Mouse (Mus musculus): ENCODE results near the gene Tctex1d4. TPM values are rescaled to one million over a fixed set of nuclear protein-coding genes. Genes with fewer than 3 reads are reported as not detected.
A peak's percentile ranks its signal among the peaks of the same experiment; 100 is the strongest.

Tctex1d4 gene
- total and polyA plus RNA-seq, 3 experiments = 0.31 to 1.3 TPM; not detected in 1

- no peak for TF ChIP-seq MAFK (IDR thresholded peaks at IDR 0.05; ENCODE audit: borderline replicate concordance, low read depth, low read length)
- peak; percentile 100 for TF ChIP-seq ELF1 (IDR thresholded peaks at IDR 0.05; ENCODE audit: low read depth, low read length)
- peak; percentile 79; the same call in 1 of the 2 replicates for TF ChIP-seq MAZ (IDR thresholded peaks at IDR 0.05; ENCODE audit: low read depth, low read length)
- TF ChIP-seq MEF2A (IDR thresholded peaks at IDR 0.05; ENCODE audit: extremely low read depth, insufficient replicate concordance, low read depth, low read length, poor library complexity, severe bottlenecking) = no peak
- peak; percentile 66 to 90 (median 86) for TF ChIP-seq CTCF (IDR thresholded peaks at IDR 0.05 in 2 of 3, conservative IDR thresholded peaks at IDR 0.05 in 1 of 3; ENCODE audit: control insufficient read depth in 1 of 3, insufficient read depth in 1 of 3, low read depth in 2 of 3, low read length in 3 of 3, poor library complexity in 1 of 3, severe bottlenecking in 1 of 3)
- peak; percentile 94 for TF ChIP-seq MXI1 (IDR thresholded peaks at IDR 0.05; ENCODE audit: low read depth, low read length)
- peak; percentile 66 for TF ChIP-seq ZNF384 (IDR thresholded peaks at IDR 0.05; ENCODE audit: low read depth, low read length)
- TF ChIP-seq HCFC1 (IDR thresholded peaks at IDR 0.05; ENCODE audit: low read depth, low read length) = peak; percentile 99
- TF ChIP-seq RAD21 (IDR thresholded peaks at IDR 0.05; ENCODE audit: low read depth, low read length) = peak; percentile 40
- TF ChIP-seq SIN3A (IDR thresholded peaks at IDR 0.05; ENCODE audit: low read length) = peak; percentile 96
- TF ChIP-seq MYB (IDR thresholded peaks at IDR 0.05; ENCODE audit: low read depth, low read length) = no peak
- peak; percentile 32; the same call in 1 of the 2 replicates for TF ChIP-seq SMC3 (IDR thresholded peaks at IDR 0.05; ENCODE audit: low read depth, low read length)
These were observed 5.9 kb upstream of the Tctex1d4 start (continued) for GRCm38 (mm10) chr4:117120445-117121414.

GRCm38 (mm10) chr4:117122209-117122608 is 4.4 kb upstream of the Tctex1d4 start:
- Histone ChIP-seq H3K4me1 (ENCODE audit: control insufficient read depth in 1 of 2, insufficient read depth in 2 of 2, low read length in 2 of 2) (peaks cover 4 to 35% of the 10 kb centered on the region in 2 experiments), H3K27me3 (ENCODE audit: control insufficient read depth in 1 of 2, insufficient read depth in 2 of 2, low read length in 2 of 2) (no peaks in the 10 kb centered on the region), H3K27ac (ENCODE audit: control insufficient read depth, low read depth, low read length) (no peak overlapping the region), H3K9ac (ENCODE audit: control insufficient read depth, low read depth, low read length, poor library complexity, severe bottlenecking) (no peak overlapping the region), H3K36me3 (ENCODE audit: control insufficient read depth in 1 of 2, insufficient read depth in 2 of 2, low read length in 2 of 2) (peaks cover 0 to 33% of the 10 kb centered on the region in 2 experiments; a peak in 2 of 4 replicates), H3K4me3 (ENCODE audit: control insufficient read depth in 1 of 2, insufficient read depth in 1 of 2, low read depth in 2 of 2, low read length in 2 of 2) (no peak overlapping the region), H3K79me2 (ENCODE audit: control insufficient read depth, insufficient read depth, low read length, poor library complexity) (peaks cover 13% of the 10 kb centered on the region), H3K9me3 (replicated peaks; ENCODE audit: insufficient read depth, low read length) (no peaks in the 10 kb centered on the region)
- DNase-seq (ENCODE audit: low read depth, low spot score) = no peak
- TF ChIP-seq ZC3H11A (IDR thresholded peaks at IDR 0.05; ENCODE audit: low read depth, low read length) (no peak), MAFK (IDR thresholded peaks at IDR 0.05; ENCODE audit: borderline replicate concordance, low read depth, low read length) (no peak), CTCF (IDR thresholded peaks at IDR 0.05 in 2 of 3, conservative IDR thresholded peaks at IDR 0.05 in 1 of 3; ENCODE audit: control insufficient read depth in 1 of 3, insufficient read depth in 1 of 3, low read depth in 2 of 3, low read length in 3 of 3, poor library complexity in 1 of 3, severe bottlenecking in 1 of 3) (no peak), MXI1 (IDR thresholded peaks at IDR 0.05; ENCODE audit: low read depth, low read length) (no peak), POLR2A (IDR thresholded peaks at IDR 0.05; ENCODE audit: control insufficient read depth in 1 of 2, insufficient read depth in 1 of 2, low read depth in 1 of 2, low read length in 2 of 2, poor library complexity in 1 of 2) (no peak), TBP (IDR thresholded peaks at IDR 0.05; ENCODE audit: low read depth, low read length) (no peak), CHD2 (IDR thresholded peaks at IDR 0.05; ENCODE audit: low read length) (no peak), NELFE (IDR thresholded peaks at IDR 0.05; ENCODE audit: low read depth, low read length) (no peak), GATA1 (IDR thresholded peaks at IDR 0.05; ENCODE audit: low read depth, low read length) (no peak), MYB (IDR thresholded peaks at IDR 0.05; ENCODE audit: low read depth, low read length) (no peak), HCFC1 (IDR thresholded peaks at IDR 0.05; ENCODE audit: low read depth, low read length) (no peak), EP300 (IDR thresholded peaks at IDR 0.05; ENCODE audit: low read depth in 1 of 2, low read length in 2 of 2) (no peak)

Measured in MEL (cell line).